Mouse (Mus musculus): ENCODE results near the gene L3mbtl1. TPM values are rescaled to one million over a fixed set of nuclear protein-coding genes. Genes with fewer than 3 reads are reported as not detected.
A peak's percentile ranks its signal among the peaks of the same experiment; 100 is the strongest.

Gene L3mbtl1
- polyA plus RNA-seq, 1 experiment from 2014 or later = 0.05 TPM

- Histone ChIP-seq H3K36me3 (peaks cover 21% of the 10 kb centered on the region), H3K9ac (no peak overlapping the region; the same call in 1 of the 2 replicates), H3K27me3 (replicated peaks) (peaks cover 39% of the 10 kb centered on the region), H3K4me3 (peak overlapping the region; percentile 73), H3K27ac (replicated peaks) (no peak overlapping the region), H3K9me3 (peaks cover 3% of the 10 kb centered on the region; the same call in 1 of the 2 replicates), H3K4me1 (peaks cover 10% of the 10 kb centered on the region), H3K4me2 (peak overlapping the region; percentile 97)
- no peak for ATAC-seq (ENCODE audit: extremely low read depth, insufficient number of reproducible peaks, low FRiP score, low TSS enrichment)
- WGBS = 6% methylated on average over 11 of the region's 11 CpGs
Observed at GRCm38 (mm10) chr2:162943931-162944330, 659 bp downstream of the L3mbtl1 start.

- ATAC-seq (ENCODE audit: extremely low read depth, insufficient number of reproducible peaks, low FRiP score, low TSS enrichment) = no peak
- Histone ChIP-seq H3K4me2 (no peak overlapping the region), H3K27ac (replicated peaks) (no peak overlapping the region), H3K27me3 (replicated peaks) (peaks cover 29% of the 10 kb centered on the region), H3K4me3 (no peak overlapping the region), H3K4me1 (peaks cover 10% of the 10 kb centered on the region), H3K9ac (no peak overlapping the region), H3K36me3 (no peaks in the 10 kb centered on the region), H3K9me3 (peaks cover 3% of the 10 kb centered on the region; the same call in 1 of the 2 replicates)
- WGBS = 72% methylated on average over 5 of the region's 5 CpGs
Observed at GRCm38 (mm10) chr2:162946964-162947363, 3.7 kb downstream of the L3mbtl1 start.

- no peak overlapping the region for H3K9ac ChIP-seq
- peaks cover 8% of the 10 kb centered on the region for H3K4me1 ChIP-seq
- ATAC-seq (ENCODE audit: extremely low read depth, insufficient number of reproducible peaks, low FRiP score, low TSS enrichment) = no peak
- H3K4me3 ChIP-seq = peak overlapping the region; percentile 15
- H3K36me3 ChIP-seq = no peaks in the 10 kb centered on the region
- H3K9me3 ChIP-seq = peaks cover 3% of the 10 kb centered on the region; the same call in 1 of the 2 replicates
- 30% methylated on average over 15 of the region's 15 CpGs for WGBS
- peaks cover 24% of the 10 kb centered on the region for H3K27me3 ChIP-seq (replicated peaks)
- H3K4me2 ChIP-seq = peak overlapping the region; percentile 58
- H3K27ac ChIP-seq (replicated peaks) = no peak overlapping the region
Observed at GRCm38 (mm10) chr2:162947736-162948135, 4.5 kb downstream of the L3mbtl1 start.

- WGBS = 59% methylated on average over 14 of the region's 14 CpGs
- Histone ChIP-seq H3K27ac (replicated peaks) (no peak overlapping the region), H3K4me3 (peak overlapping the region; percentile 15), H3K27me3 (replicated peaks) (peaks cover 19% of the 10 kb centered on the region), H3K4me2 (peak overlapping the region; percentile 58), H3K4me1 (peaks cover 5% of the 10 kb centered on the region), H3K36me3 (no peaks in the 10 kb centered on the region), H3K9ac (no peak overlapping the region), H3K9me3 (peaks cover 3% of the 10 kb centered on the region; the same call in 1 of the 2 replicates)
- no peak for ATAC-seq (ENCODE audit: extremely low read depth, insufficient number of reproducible peaks, low FRiP score, low TSS enrichment)
Observed at GRCm38 (mm10) chr2:162948221-162948620, 4.9 kb downstream of the L3mbtl1 start.

GRCm38 (mm10) chr2:162950776-162951175 is 7.5 kb downstream of the L3mbtl1 start:
- ATAC-seq (ENCODE audit: extremely low read depth, insufficient number of reproducible peaks, low FRiP score, low TSS enrichment) = no peak
- Histone ChIP-seq H3K27me3 (replicated peaks) (peaks cover 12% of the 10 kb centered on the region), H3K9me3 (no peaks in the 10 kb centered on the region), H3K27ac (replicated peaks) (no peak overlapping the region), H3K4me3 (no peak overlapping the region), H3K36me3 (no peaks in the 10 kb centered on the region), H3K9ac (no peak overlapping the region), H3K4me2 (no peak overlapping the region), H3K4me1 (no peaks in the 10 kb centered on the region)
- 81% methylated on average over 2 of the region's 2 CpGs for WGBS

- ATAC-seq (ENCODE audit: extremely low read depth, insufficient number of reproducible peaks, low FRiP score, low TSS enrichment) = no peak
- Histone ChIP-seq H3K4me1 (no peaks in the 10 kb centered on the region), H3K27me3 (replicated peaks) (peaks cover 20% of the 10 kb centered on the region), H3K4me3 (no peak overlapping the region), H3K9me3 (no peaks in the 10 kb centered on the region), H3K27ac (replicated peaks) (no peak overlapping the region), H3K9ac (no peak overlapping the region), H3K4me2 (no peak overlapping the region), H3K36me3 (no peaks in the 10 kb centered on the region)
- WGBS = 83% methylated on average over 2 of the region's 2 CpGs
Observed at GRCm38 (mm10) chr2:162956843-162957242, 13.6 kb downstream of the L3mbtl1 start.

GRCm38 (mm10) chr2:162961321-162961720 is 18.0 kb downstream of the L3mbtl1 start:
- no peak for ATAC-seq (ENCODE audit: extremely low read depth, insufficient number of reproducible peaks, low FRiP score, low TSS enrichment)
- no peaks in the 10 kb centered on the region for H3K36me3 ChIP-seq
- H3K9ac ChIP-seq = no peak overlapping the region
- H3K9me3 ChIP-seq = no peaks in the 10 kb centered on the region
- WGBS = 53% methylated on average over 9 of the region's 10 CpGs
- H3K27me3 ChIP-seq (replicated peaks) = peaks cover 7% of the 10 kb centered on the region; the same call in 1 of the 2 replicates
- H3K4me3 ChIP-seq = no peak overlapping the region
- H3K4me2 ChIP-seq = no peak overlapping the region
- H3K27ac ChIP-seq (replicated peaks) = no peak overlapping the region
- no peaks in the 10 kb centered on the region for H3K4me1 ChIP-seq

- ATAC-seq (ENCODE audit: extremely low read depth, insufficient number of reproducible peaks, low FRiP score, low TSS enrichment) = no peak
- H3K27me3 ChIP-seq (replicated peaks) = peaks cover 6% of the 10 kb centered on the region; the same call in 1 of the 2 replicates
- H3K4me1 ChIP-seq = no peaks in the 10 kb centered on the region
- no peak overlapping the region for H3K4me2 ChIP-seq
- no peaks in the 10 kb centered on the region for H3K9me3 ChIP-seq
- WGBS = 75% methylated on average over 2 of the region's 2 CpGs
- H3K4me3 ChIP-seq = no peak overlapping the region
- no peak overlapping the region for H3K9ac ChIP-seq
- H3K27ac ChIP-seq (replicated peaks) = no peak overlapping the region
- no peaks in the 10 kb centered on the region for H3K36me3 ChIP-seq
Observed at GRCm38 (mm10) chr2:162966734-162967133, 23.5 kb downstream of the L3mbtl1 start.

GRCm38 (mm10) chr2:162968357-162968756 is 25.1 kb downstream of the L3mbtl1 start:
- H3K9ac ChIP-seq = no peak overlapping the region
- no peak overlapping the region for H3K4me2 ChIP-seq
- no peaks in the 10 kb centered on the region for H3K4me1 ChIP-seq
- H3K36me3 ChIP-seq = no peaks in the 10 kb centered on the region
- H3K9me3 ChIP-seq = no peaks in the 10 kb centered on the region
- H3K27ac ChIP-seq (replicated peaks) = no peak overlapping the region
- H3K4me3 ChIP-seq = no peak overlapping the region
- 8% methylated on average over 5 of the region's 5 CpGs for WGBS
- H3K27me3 ChIP-seq (replicated peaks) = peaks cover 6% of the 10 kb centered on the region; the same call in 1 of the 2 replicates
- 0 out of 2 replicates have a peak, but pooled peaks have one; percentile 26 for ATAC-seq (ENCODE audit: extremely low read depth, insufficient number of reproducible peaks, low FRiP score, low TSS enrichment)

- Histone ChIP-seq H3K27ac (replicated peaks) (no peak overlapping the region), H3K4me2 (no peak overlapping the region), H3K4me1 (peaks cover 5% of the 10 kb centered on the region; the same call in 1 of the 2 replicates), H3K9me3 (no peaks in the 10 kb centered on the region), H3K27me3 (replicated peaks) (peaks cover 6% of the 10 kb centered on the region; the same call in 1 of the 2 replicates), H3K36me3 (no peaks in the 10 kb centered on the region), H3K4me3 (no peak overlapping the region), H3K9ac (no peak overlapping the region)
- WGBS = 78% methylated on average over 3 of the region's 3 CpGs
- no peak for ATAC-seq (ENCODE audit: extremely low read depth, insufficient number of reproducible peaks, low FRiP score, low TSS enrichment)
Observed at GRCm38 (mm10) chr2:162969101-162969500, 25.8 kb downstream of the L3mbtl1 start.

- Histone ChIP-seq H3K9me3 (no peaks in the 10 kb centered on the region), H3K27me3 (replicated peaks) (peaks cover 6% of the 10 kb centered on the region; the same call in 1 of the 2 replicates), H3K4me1 (peaks cover 18% of the 10 kb centered on the region), H3K27ac (replicated peaks) (no peak overlapping the region), H3K4me3 (no peak overlapping the region), H3K9ac (no peak overlapping the region), H3K4me2 (no peak overlapping the region), H3K36me3 (no peaks in the 10 kb centered on the region)
- 68% methylated on average over 6 of the region's 6 CpGs for WGBS
- ATAC-seq (ENCODE audit: extremely low read depth, insufficient number of reproducible peaks, low FRiP score, low TSS enrichment) = no peak
Observed at GRCm38 (mm10) chr2:162970896-162971295, 27.6 kb downstream of the L3mbtl1 start.

GRCm38 (mm10) chr2:162972752-162973151 is 29.5 kb downstream of the L3mbtl1 start:
- H3K4me1 ChIP-seq = peaks cover 18% of the 10 kb centered on the region
- no peak for ATAC-seq (ENCODE audit: extremely low read depth, insufficient number of reproducible peaks, low FRiP score, low TSS enrichment)
- no peaks in the 10 kb centered on the region for H3K36me3 ChIP-seq
- no peaks in the 10 kb centered on the region for H3K9me3 ChIP-seq
- H3K9ac ChIP-seq = no peak overlapping the region
- no peak overlapping the region for H3K4me2 ChIP-seq
- WGBS = 51% methylated on average over 7 of the region's 7 CpGs
- H3K27me3 ChIP-seq (replicated peaks) = no peaks in the 10 kb centered on the region
- no peak overlapping the region for H3K4me3 ChIP-seq
- H3K27ac ChIP-seq (replicated peaks) = no peak overlapping the region
